Mouse (Mus musculus) forebrain, embryonic 11.5 days (tissue): ENCODE measurements around the gene Zfp534. TPM values are rescaled to one million over a fixed set of nuclear protein-coding genes. Genes with fewer than 3 reads are reported as not detected.

ENCODE experiments used
- polyA plus RNA-seq: library from polyadenylated mRNA; unstranded; fragments of >200 nt; fragmentation: Nextera tagmentation; extraction: Ambion mirVana; gene quantifications from 2 replicates; pipeline ENCODE4 v1.2.1, GENCODE M21; 2014

Zfp534 gene
- polyA plus RNA-seq, 1 experiment from 2014 or later = not detected

Other genes with a start within 250 kb of the Zfp534 start
- gene Zfp982, start 210.1 kb downstream of the Zfp534 start, polyA plus RNA-seq = 8.7 and 10.6 TPM in 2 replicates
- gene Gm16503, start 162.3 kb downstream of the Zfp534 start, polyA plus RNA-seq = 0.29 and 0.41 TPM in 2 replicates
- gene Zfp985, start 149.3 kb downstream of the Zfp534 start, polyA plus RNA-seq = not detected in 2 replicates
- gene Zfp979, start 60.0 kb downstream of the Zfp534 start, polyA plus RNA-seq = 2.6 and 2.9 TPM in 2 replicates
- gene Zfp984, start 107.2 kb upstream of the Zfp534 start, polyA plus RNA-seq = 7.6 and 9.7 TPM in 2 replicates
- 6.5 and 8.0 TPM in 2 replicates for gene Zfp933, start 145.8 kb upstream of the Zfp534 start, polyA plus RNA-seq
- 53.6 and 54.1 TPM in 2 replicates for gene Miip, start 166.3 kb upstream of the Zfp534 start, polyA plus RNA-seq
- gene Fv1, start 166.4 kb upstream of the Zfp534 start, polyA plus RNA-seq = 15.4 and 17.1 TPM in 2 replicates
- gene Mfn2, start 202.2 kb upstream of the Zfp534 start, polyA plus RNA-seq = 47.5 and 49.0 TPM in 2 replicates
- gene Plod1, start 234.2 kb upstream of the Zfp534 start, polyA plus RNA-seq = 21.6 and 26.6 TPM in 2 replicates
- gene 2510039O18Rik, start 238.3 kb upstream of the Zfp534 start, polyA plus RNA-seq = 16.3 and 16.7 TPM in 2 replicates